Mouse (Mus musculus): Measurements from ENCODE around the gene Stk38. TPM values are rescaled to one million over a fixed set of nuclear protein-coding genes. Genes with fewer than 3 reads are reported as not detected.

Stk38 gene
- total RNA-seq, 1 experiment from 2014 or later = 102 TPM

GRCm38 (mm10) chr17:28990060-28990459, 17.7 kb downstream of the Stk38 start:
- no peak for ATAC-seq (replicated peaks in 1 of 2; ENCODE audit: insufficient read depth in 1 of 2, low FRiP score in 2 of 2, low TSS enrichment in 1 of 2, low read depth in 1 of 2, poor library complexity in 2 of 2, severe bottlenecking in 2 of 2)

- ATAC-seq (replicated peaks in 1 of 2; ENCODE audit: insufficient read depth in 1 of 2, low FRiP score in 2 of 2, low TSS enrichment in 1 of 2, low read depth in 1 of 2, poor library complexity in 2 of 2, severe bottlenecking in 2 of 2) = no peak
Observed at GRCm38 (mm10) chr17:28988996-28989395, 18.8 kb downstream of the Stk38 start.

- ATAC-seq (replicated peaks in 1 of 2; ENCODE audit: insufficient read depth in 1 of 2, low FRiP score in 2 of 2, low TSS enrichment in 1 of 2, low read depth in 1 of 2, poor library complexity in 2 of 2, severe bottlenecking in 2 of 2) = no peak
Observed at GRCm38 (mm10) chr17:28988291-28988690, 19.5 kb downstream of the Stk38 start.

GRCm38 (mm10) chr17:28987713-28988112, 20.1 kb downstream of the Stk38 start:
- no peak; a peak in 1 of 4 replicates for ATAC-seq (replicated peaks in 1 of 2; ENCODE audit: insufficient read depth in 1 of 2, low FRiP score in 2 of 2, low TSS enrichment in 1 of 2, low read depth in 1 of 2, poor library complexity in 2 of 2, severe bottlenecking in 2 of 2)

GRCm38 (mm10) chr17:28986833-28987232, 21.0 kb downstream of the Stk38 start:
- ATAC-seq (replicated peaks in 1 of 2; ENCODE audit: insufficient read depth in 1 of 2, low FRiP score in 2 of 2, low TSS enrichment in 1 of 2, low read depth in 1 of 2, poor library complexity in 2 of 2, severe bottlenecking in 2 of 2) = no peak

GRCm38 (mm10) chr17:28984724-28985420, 22.9 kb downstream of the Stk38 start:
- ATAC-seq (replicated peaks in 1 of 2; ENCODE audit: insufficient read depth in 1 of 2, low FRiP score in 2 of 2, low TSS enrichment in 1 of 2, low read depth in 1 of 2, poor library complexity in 2 of 2, severe bottlenecking in 2 of 2) = no peak

GRCm38 (mm10) chr17:28982591-28982990, 25.2 kb downstream of the Stk38 start:
- ATAC-seq (replicated peaks in 1 of 2; ENCODE audit: insufficient read depth in 1 of 2, low FRiP score in 2 of 2, low TSS enrichment in 1 of 2, low read depth in 1 of 2, poor library complexity in 2 of 2, severe bottlenecking in 2 of 2) = no peak

GRCm38 (mm10) chr17:28981081-28981480, 26.7 kb downstream of the Stk38 start:
- ATAC-seq (replicated peaks in 1 of 2; ENCODE audit: insufficient read depth in 1 of 2, low FRiP score in 2 of 2, low TSS enrichment in 1 of 2, low read depth in 1 of 2, poor library complexity in 2 of 2, severe bottlenecking in 2 of 2) = no peak

- no peak for ATAC-seq (replicated peaks in 1 of 2; ENCODE audit: insufficient read depth in 1 of 2, low FRiP score in 2 of 2, low TSS enrichment in 1 of 2, low read depth in 1 of 2, poor library complexity in 2 of 2, severe bottlenecking in 2 of 2)
Observed at GRCm38 (mm10) chr17:28979091-28979490, 28.7 kb downstream of the Stk38 start.

GRCm38 (mm10) chr17:28970122-28970521, 37.7 kb downstream of the Stk38 start:
- ATAC-seq (replicated peaks in 1 of 2; ENCODE audit: insufficient read depth in 1 of 2, low FRiP score in 2 of 2, low TSS enrichment in 1 of 2, low read depth in 1 of 2, poor library complexity in 2 of 2, severe bottlenecking in 2 of 2) = no peak

- peak; percentile 43 to 70 for ATAC-seq (replicated peaks in 1 of 2; ENCODE audit: insufficient read depth in 1 of 2, low FRiP score in 2 of 2, low TSS enrichment in 1 of 2, low read depth in 1 of 2, poor library complexity in 2 of 2, severe bottlenecking in 2 of 2)
Observed at GRCm38 (mm10) chr17:28967021-28967610, 40.7 kb downstream of the Stk38 start.

GRCm38 (mm10) chr17:28961596-28961995, 46.2 kb downstream of the Stk38 start:
- no peak for ATAC-seq (replicated peaks in 1 of 2; ENCODE audit: insufficient read depth in 1 of 2, low FRiP score in 2 of 2, low TSS enrichment in 1 of 2, low read depth in 1 of 2, poor library complexity in 2 of 2, severe bottlenecking in 2 of 2)

- no peak for ATAC-seq (replicated peaks in 1 of 2; ENCODE audit: insufficient read depth in 1 of 2, low FRiP score in 2 of 2, low TSS enrichment in 1 of 2, low read depth in 1 of 2, poor library complexity in 2 of 2, severe bottlenecking in 2 of 2)
Observed at GRCm38 (mm10) chr17:28960597-28960996, 47.2 kb downstream of the Stk38 start.

GRCm38 (mm10) chr17:28954416-28954815, 53.4 kb downstream of the Stk38 start:
- ATAC-seq (replicated peaks in 1 of 2; ENCODE audit: insufficient read depth in 1 of 2, low FRiP score in 2 of 2, low TSS enrichment in 1 of 2, low read depth in 1 of 2, poor library complexity in 2 of 2, severe bottlenecking in 2 of 2) = no peak

GRCm38 (mm10) chr17:28953251-28953650, 54.5 kb downstream of the Stk38 start:
- ATAC-seq (replicated peaks in 1 of 2; ENCODE audit: insufficient read depth in 1 of 2, low FRiP score in 2 of 2, low TSS enrichment in 1 of 2, low read depth in 1 of 2, poor library complexity in 2 of 2, severe bottlenecking in 2 of 2) = no peak

- ATAC-seq (replicated peaks in 1 of 2; ENCODE audit: insufficient read depth in 1 of 2, low FRiP score in 2 of 2, low TSS enrichment in 1 of 2, low read depth in 1 of 2, poor library complexity in 2 of 2, severe bottlenecking in 2 of 2) = peak; percentile 67 to 74
Observed at GRCm38 (mm10) chr17:28951831-28952799, 55.7 kb downstream of the Stk38 start, which contains the start of gene Kctd20. TSS of gene Kctd20 (plus strand) at chr17:28951950.

GRCm38 (mm10) chr17:28950751-28951150, 57.0 kb downstream of the Stk38 start:
- peak; percentile 28 to 34; a peak in 2 of 4 replicates for ATAC-seq (replicated peaks in 1 of 2; ENCODE audit: insufficient read depth in 1 of 2, low FRiP score in 2 of 2, low TSS enrichment in 1 of 2, low read depth in 1 of 2, poor library complexity in 2 of 2, severe bottlenecking in 2 of 2)

GRCm38 (mm10) chr17:28948661-28949060, 59.1 kb downstream of the Stk38 start:
- ATAC-seq (replicated peaks in 1 of 2; ENCODE audit: insufficient read depth in 1 of 2, low FRiP score in 2 of 2, low TSS enrichment in 1 of 2, low read depth in 1 of 2, poor library complexity in 2 of 2, severe bottlenecking in 2 of 2) = no peak
